In the genomic region with DNA sequence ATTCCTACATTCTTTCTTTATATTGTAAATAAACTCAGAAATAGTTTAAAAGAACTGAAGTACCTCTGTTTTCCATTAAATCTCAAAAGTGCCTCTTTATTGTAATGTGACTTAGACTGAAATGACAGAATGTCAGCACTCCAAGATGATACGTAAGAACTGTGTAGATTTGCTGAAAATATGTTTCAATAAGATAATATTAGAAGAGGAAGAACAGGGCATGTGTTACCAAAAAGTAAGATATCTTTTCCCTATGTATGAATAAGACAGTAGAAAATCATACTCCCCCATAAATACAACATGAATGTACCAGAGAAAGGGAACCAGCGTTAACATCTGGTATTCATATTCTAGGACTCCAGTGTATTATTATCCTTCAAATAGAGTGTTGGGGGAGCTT, we compare ENCODE assay signal across 16 mouse cellular contexts.
"Had no signal": no experiment of that assay in that cellular context is flagged by ENCODE, and none has a peak within 500 bp of the region (broad histone marks: within the 10 kb centered on the region; RNA-seq: fewer than 3 reads in every experiment).

No protein-coding gene starts in this region.

- H3K4me3 ChIP-seq: neural tube, embryonic 13.5 days; neural tube, embryonic 15.5 days; stomach, embryonic 15.5 days had no signal

- H3K27ac ChIP-seq: neural tube, embryonic 13.5 days; neural tube, embryonic 15.5 days; stomach, embryonic 15.5 days; stomach, postnatal 0 days had no signal

- H3K27me3 ChIP-seq: neural tube, embryonic 13.5 days; neural tube, embryonic 15.5 days; stomach, embryonic 15.5 days had no signal

- H3K36me3 ChIP-seq: neural tube, embryonic 13.5 days; neural tube, embryonic 15.5 days; stomach, embryonic 15.5 days had no signal

- H3K9ac ChIP-seq: neural tube, embryonic 13.5 days; neural tube, embryonic 15.5 days; stomach, embryonic 15.5 days had no signal

- H3K4me2 ChIP-seq: neural tube, embryonic 13.5 days; neural tube, embryonic 15.5 days; stomach, embryonic 15.5 days had no signal

- H3K9me3 ChIP-seq: neural tube, embryonic 13.5 days; neural tube, embryonic 15.5 days; stomach, embryonic 15.5 days had no signal

- H3K4me1 ChIP-seq: neural tube, embryonic 13.5 days; neural tube, embryonic 15.5 days; stomach, embryonic 15.5 days had no signal

- DNase-seq: retina, postnatal 1 day; right cerebral cortex, adult 18-20 months; right cerebral cortex, postnatal 14 days; right cerebral cortex, postnatal 25 days; right cerebral cortex, postnatal 4 days; spleen, adult 18-20 months; thymus, adult 18-20 months; thymus, adult 2 months; thymus, postnatal 14 days; thymus, postnatal 25 days; thymus, postnatal 36 days; thymus, postnatal 4 days had no signal
